Mouse (Mus musculus) MEL (cell line): ENCODE data around the gene Samd14.

Source experiments
- E2F4 ChIP-seq: IDR thresholded peaks from 2 replicates; pipeline ENCODE4 v1.6.1; 2011; ENCODE audit warnings: low read depth, low read length, improper control_type of control experiment, borderline replicate concordance
- EP300 ChIP-seq, 2 experiments: IDR thresholded peaks; 2 replicates each; pipeline ENCODE4 v1.6.1; 2011; ENCODE audit warnings: improper control_type of control experiment in 2 of 2, low read length in 2 of 2, low read depth in 1 of 2, mild to moderate bottlenecking in 1 of 2
- MAFK ChIP-seq: IDR thresholded peaks from 2 replicates; pipeline ENCODE4 v1.6.1; 2011; ENCODE audit warnings: low read depth, mild to moderate bottlenecking, low read length, improper control_type of control experiment, borderline replicate concordance
- POLR2A ChIP-seq, 2 experiments: IDR thresholded peaks; 2 replicates each; pipeline ENCODE4 v1.6.1; 2011 to 2012; ENCODE audit warnings: low read length in 2 of 2, mild to moderate bottlenecking in 2 of 2, control low read depth in 1 of 2, improper control_type of control experiment in 1 of 2, low read depth in 1 of 2, moderate library complexity in 1 of 2; ENCODE audit not compliant: control insufficient read depth in 1 of 2, insufficient read depth in 1 of 2, poor library complexity in 1 of 2
- SIN3A ChIP-seq: IDR thresholded peaks from 2 replicates; pipeline ENCODE4 v1.6.1; 2012; ENCODE audit warnings: low read length, improper control_type of control experiment, inconsistent platforms
- USF1 ChIP-seq: IDR thresholded peaks from 2 replicates; pipeline ENCODE4 v1.6.1; 2014; ENCODE audit warnings: low read depth, mild to moderate bottlenecking, inconsistent platforms, low read length, improper control_type of control experiment, moderate library complexity

DNA sequence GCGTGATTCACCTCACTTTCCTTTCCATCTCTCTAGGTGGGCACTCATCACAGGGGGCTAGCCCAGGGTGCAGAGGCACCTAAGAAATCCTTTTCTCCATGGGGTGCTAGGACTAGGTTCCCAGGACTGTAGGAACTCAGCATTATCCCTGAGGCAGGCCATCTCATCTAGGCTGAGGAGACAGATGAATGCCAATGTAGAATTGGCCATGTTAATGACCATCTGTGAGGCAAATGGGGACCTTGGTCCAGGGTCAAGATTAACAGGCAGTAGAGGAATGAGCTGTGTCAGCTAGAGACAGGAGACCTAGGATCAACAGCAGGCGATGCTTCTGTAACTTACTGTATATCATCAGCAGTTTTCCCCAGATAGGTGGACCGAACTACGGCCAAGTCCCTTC, 30.1 kb downstream of the Samd14 start:
- TF ChIP-seq EP300 (IDR thresholded peaks at IDR 0.05; ENCODE audit: low read depth in 1 of 2, low read length in 2 of 2) (no peak), POLR2A (IDR thresholded peaks at IDR 0.05; ENCODE audit: control insufficient read depth in 1 of 2, insufficient read depth in 1 of 2, low read depth in 1 of 2, low read length in 2 of 2, poor library complexity in 1 of 2) (no peak), MAFK (no peak), E2F4 (no peak), USF1 (no peak), SIN3A (no peak)
